Mouse (Mus musculus): ENCODE data around the gene Smap1.
"Not testable (repeated sequence)": the region's sequence is repeated elsewhere in the genome, so short reads cannot be mapped to it uniquely, and the experiment has no call there.

Smap1 gene

DNA sequence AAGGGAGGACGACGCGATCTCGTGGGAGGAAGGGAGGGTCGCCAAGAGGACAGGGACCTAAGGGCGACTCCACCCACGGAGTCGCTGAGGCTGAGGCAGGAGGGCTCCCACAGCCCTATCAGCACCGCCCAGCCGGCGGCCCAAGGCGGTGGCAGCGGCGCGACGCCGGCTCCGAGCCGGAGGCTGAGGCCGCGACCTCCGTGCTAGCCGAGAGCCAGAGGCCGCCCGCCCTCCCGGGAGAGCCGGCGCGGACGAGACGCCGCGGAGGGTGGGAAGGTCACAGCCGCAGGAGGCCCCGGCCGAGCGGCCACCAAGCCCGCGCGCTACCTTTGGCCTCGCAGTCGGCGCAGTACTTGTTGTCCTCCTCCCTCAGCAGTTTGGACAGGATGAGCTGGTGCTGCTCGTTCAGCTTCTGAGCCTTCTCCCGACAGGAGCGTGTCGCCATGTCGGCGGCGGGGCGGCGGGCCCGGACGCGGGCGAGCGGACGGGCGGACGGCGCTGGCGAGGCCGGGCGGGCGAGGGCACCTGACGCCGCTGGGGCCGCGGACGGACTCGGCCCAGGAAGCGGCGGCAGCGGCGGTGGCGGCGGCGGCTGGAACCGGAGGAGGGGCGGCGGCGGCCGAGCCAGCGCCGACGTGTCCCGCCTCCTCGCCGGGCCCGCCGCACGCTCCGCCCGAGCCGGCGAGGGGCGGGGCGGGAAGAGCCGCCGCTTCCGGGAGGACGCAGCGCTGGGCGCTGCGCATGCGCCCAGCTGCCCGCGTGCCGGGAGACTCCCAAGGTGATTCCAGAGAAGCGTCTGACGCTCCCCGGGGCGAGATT, at the start of gene Smap1:
Gene Smap1, minus strand, starts transcription at position 607 of the 819 bp plus-strand sequence.
- peak; percentile 80 for DNase-seq

GRCm38 (mm10) chr1:23971159-23971558, 49.0 kb upstream of the Smap1 start:
- not testable (repeated sequence) for DNase-seq

DNA sequence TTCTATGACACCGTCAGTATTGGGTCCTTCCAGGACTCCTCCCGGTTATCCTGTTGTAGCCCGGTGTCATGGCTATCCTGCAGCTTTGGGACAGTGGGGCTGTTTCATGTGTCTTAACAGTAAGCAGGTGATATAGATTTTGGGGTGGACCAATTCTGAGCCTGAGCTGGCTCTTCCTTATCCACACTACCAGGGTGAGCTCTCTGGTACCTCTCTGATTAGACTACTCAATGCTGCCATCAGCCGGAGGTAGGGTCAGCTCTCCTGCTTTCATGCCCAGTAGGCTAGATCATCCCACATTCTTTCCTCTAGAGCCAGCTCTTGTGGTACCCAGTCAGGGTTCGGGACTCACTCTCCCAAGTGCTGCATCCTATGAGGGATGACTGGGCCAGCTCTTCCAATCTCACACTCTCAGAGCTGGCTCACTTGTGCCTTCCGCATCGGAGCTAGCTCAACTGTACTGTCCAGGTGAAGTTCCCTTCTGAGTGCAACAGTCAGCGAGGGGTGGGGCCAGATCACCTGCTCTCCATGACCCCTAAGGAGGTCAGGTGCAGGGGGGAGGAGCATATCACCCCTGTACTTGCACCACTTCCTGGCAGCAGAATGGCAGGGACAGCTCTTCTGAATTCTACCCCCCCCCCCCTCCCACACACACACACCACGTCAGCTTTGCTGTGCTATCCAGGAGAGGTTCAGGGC, 46.1 kb upstream of the Smap1 start:
- no peak for DNase-seq

DNA sequence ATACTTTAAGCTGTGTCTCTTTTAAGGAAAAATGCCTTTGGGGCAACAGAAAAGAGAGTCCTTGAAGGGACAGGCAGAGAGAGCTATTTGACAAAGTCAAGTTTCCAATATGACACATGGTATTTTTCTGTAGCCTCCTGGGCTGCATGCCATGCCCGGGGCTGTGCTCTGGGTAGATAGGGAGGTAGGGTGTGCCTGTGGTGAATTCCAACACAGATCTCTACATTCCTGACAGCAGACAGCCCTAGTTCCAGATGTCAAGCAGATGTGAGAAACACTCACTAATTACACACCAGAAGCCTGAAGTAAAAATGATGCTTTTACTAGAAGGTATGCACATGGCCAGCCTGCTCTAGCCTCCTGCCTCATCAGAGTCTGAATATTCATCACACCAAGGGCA, 44.1 kb upstream of the Smap1 start:
- no peak for DNase-seq

DNA sequence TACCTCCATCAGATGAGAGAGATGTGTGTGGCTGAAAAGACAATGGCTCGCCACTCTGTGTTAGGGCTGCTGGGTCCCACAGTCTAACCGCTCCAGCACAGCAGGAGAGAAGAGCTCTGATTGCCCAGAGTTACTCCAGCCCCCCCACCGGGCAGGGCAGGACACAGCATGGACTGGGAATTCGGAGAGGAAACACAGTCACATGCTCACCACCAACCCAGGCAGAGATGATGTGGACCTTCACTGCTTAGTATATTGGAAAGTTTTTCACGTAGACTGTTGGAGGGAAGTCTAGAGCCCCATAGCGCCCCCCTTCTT, 37.3 kb upstream of the Smap1 start:
- DNase-seq: no peak

DNA sequence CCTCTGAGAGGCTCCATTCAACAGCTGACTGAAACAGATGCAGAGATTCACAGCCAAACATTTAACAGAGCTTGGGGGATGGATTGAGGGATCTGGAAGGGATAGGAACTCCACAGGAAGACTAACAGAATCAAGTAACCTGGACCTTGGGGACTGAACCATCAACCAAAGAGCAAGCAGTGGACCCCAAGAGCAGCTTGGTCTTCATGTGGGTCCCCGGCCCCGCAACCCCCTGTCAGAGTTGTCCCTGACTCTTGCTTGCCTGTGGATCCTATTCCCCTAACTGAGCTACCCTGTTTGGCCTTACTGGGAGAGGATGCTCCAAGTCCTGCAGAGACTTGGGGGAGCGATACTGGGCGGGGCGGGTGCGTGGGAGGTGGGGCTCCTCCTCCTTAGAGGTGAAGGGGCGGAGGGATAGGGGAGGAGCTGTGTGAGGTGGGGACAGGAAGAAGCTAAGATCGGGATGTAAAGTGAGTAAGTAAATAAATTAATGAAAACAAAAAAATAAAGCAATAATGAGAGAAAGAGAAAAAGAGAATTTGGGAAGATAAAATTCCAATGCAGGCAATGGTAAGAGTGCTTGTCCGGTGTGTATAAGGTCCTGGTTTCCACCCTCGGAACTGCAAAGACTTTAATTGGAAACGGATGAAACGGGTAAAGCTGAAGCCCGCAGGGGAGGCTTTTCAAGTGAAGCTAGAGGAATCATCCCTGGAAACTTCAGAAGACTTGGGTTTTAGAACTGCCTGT, 36.7 kb upstream of the Smap1 start:
- no peak for DNase-seq

GRCm38 (mm10) chr1:23958101-23958500, 36.0 kb upstream of the Smap1 start:
- DNase-seq: no peak

DNA sequence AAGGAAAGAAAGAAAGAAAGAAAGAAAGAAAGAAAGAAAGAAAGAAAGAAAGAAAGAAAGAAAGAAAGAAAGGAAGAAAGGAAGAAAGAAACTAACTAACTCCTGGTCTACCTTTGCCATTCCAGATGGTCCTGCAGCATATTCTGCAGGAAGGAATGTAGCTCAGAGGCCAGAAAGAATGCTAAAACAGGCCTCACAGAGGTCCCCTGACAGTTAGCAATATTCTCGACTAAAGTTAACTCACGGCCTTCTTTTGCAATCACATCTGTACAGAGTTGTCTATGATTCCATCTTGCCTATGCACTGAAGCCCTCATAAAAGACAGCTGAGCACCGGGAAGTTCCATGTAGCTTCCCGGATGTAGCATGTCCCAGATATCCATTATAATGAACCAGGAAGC, 33.4 kb upstream of the Smap1 start:
- no peak for DNase-seq

- DNase-seq: no peak
Measured at GRCm38 (mm10) chr1:23953921-23954320, 31.8 kb upstream of the Smap1 start.

DNA sequence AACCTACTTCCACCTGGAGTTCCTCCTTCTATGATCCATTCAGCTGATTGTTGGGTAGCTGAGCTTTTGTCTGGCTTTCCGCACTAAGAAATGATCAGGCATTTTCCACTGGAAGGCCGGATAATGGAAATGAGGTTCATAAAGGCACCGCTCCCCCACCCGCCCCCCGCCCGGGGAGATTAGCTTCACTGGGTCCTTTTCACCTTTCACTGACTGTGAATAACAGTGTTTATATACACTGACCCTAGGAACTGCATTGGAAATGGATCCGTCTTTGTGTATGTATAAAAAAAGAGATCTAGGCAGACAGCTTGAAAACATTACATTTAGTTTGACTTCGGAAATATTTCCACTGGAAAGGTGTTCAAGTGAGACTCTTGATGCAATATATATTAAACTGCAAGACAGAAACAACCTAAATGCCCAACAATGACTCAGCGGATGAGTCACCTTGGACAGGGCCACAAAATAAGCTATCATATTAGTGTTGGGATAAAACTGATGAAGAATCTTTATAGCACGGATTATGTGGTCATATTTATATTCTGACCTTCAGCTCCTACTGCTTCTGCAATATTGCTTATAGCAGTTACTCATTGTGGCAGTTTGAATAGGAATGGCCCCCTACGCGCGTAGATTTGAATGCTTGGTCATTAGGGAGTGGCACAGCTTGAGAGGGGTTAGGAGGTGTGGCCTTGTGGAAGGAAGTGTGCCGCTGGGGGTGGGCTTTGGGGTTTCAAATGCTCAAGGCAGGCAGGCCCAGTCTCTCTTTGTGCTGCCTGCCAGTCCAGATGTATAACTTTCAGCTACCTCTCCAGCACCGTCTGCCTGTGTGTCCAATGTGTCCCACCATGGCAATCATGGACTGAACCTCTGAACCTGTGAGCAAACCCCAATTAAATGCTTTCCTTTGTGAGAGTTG, 26.9 kb upstream of the Smap1 start:
- DNase-seq: no peak

DNA sequence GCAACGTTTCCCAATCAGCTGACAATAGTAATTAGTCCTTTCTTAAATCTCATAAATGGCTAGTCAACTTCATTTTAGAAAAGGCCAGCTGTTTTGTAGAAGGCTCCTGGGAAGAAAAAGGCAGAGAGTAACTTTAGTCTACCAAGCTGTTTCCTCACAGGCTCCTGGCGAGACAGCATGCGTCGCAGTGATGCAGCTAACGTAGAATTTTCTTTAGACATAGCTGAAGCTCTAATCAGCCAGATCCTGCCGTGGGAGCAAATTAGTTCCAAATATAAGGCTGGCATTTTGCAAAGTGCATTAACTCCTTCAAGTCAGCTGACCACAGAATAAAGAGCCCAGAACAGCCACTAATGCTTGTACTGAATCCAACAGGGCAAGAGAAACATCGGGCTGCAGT, 26.2 kb upstream of the Smap1 start:
- DNase-seq: no peak

DNA sequence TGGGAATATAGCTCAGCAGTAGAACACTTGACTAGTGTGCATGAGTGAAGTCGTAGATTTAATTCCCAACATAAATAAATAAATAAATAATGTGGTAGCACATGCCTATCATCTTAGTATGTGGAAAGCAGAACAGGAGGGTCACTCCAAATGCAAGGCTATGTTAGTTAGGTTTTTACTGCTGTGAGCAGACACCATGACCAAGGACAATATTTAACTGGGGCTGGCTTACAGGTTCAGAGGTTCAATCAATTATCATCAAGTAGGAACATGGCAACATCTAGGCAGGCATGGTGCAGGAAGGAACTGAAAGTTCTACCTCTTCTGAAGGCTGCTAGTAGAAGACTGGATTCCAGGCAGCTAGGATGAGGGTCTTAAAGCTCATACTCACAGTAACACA, 22.0 kb upstream of the Smap1 start:
- no peak for DNase-seq

- DNase-seq: no peak
Measured at GRCm38 (mm10) chr1:23943146-23943940, 21.2 kb upstream of the Smap1 start.

DNA sequence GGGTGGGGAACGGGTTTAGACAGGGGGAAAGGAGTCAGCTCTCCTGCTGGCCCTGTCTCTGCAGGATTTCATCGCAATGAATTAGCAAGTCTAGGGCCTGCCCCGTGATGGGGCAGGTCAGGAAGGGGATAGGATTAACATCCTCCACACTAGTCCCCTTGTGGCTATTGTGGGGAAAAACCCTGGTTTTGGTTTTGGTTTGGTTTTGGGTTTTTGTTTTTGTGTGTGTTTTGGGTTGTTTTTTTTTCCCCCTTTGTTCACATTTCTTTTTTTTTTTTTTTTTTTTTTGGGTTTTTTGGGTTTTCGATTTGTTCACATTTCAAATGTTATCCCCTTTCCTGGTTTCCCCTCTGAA, 13.3 kb upstream of the Smap1 start:
- DNase-seq: no peak

- no peak for DNase-seq
Measured at GRCm38 (mm10) chr1:23934669-23935407, 12.7 kb upstream of the Smap1 start.

- DNase-seq: no peak
Measured at GRCm38 (mm10) chr1:23929410-23929809, 7.3 kb upstream of the Smap1 start.

- DNase-seq: no peak
Measured at GRCm38 (mm10) chr1:23928371-23928770, 6.3 kb upstream of the Smap1 start.

GRCm38 (mm10) chr1:23923779-23924708, 1.9 kb upstream of the Smap1 start:
- DNase-seq: no peak

GRCm38 (mm10) chr1:23922530-23922884, 390 bp upstream of the Smap1 start:
- no peak for DNase-seq

DNA sequence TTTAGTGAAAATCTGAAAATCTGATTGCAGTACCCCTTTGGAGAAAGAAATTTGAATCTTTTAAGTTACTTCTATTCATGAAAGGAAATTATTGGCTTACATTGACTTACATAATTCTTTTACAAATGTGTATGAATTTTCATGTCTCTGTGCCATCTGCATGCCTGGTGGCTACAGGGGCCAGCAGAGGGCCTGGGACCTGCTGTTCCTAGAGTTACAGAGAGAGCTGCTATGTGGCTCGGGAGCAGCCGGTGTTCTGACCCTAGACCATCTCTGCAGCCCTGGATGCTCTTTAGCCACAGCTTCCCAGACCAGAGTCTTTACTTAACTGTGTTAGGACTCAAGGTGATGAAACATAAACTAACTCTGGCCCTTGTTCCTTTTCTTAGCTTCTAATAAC, 1.8 kb downstream of the Smap1 start:
- no peak for DNase-seq
